Mouse (Mus musculus) liver, embryonic 14.5 days (tissue): Measurements from ENCODE around the gene Mrpl34.

ENCODE experiments used
- CTCF ChIP-seq: IDR thresholded peaks from 2 replicates; pipeline ENCODE4 v1.5.1; 2016; ENCODE audit warnings: antibody characterized with exemption, low read depth, control low read depth
- EP300 ChIP-seq: IDR thresholded peaks from 2 replicates; pipeline ENCODE4 v1.6.1; 2016; ENCODE audit warnings: antibody characterized with exemption, low read depth

GRCm38 (mm10) chr8:71498816-71499690, 34.3 kb downstream of the Mrpl34 start:
- TF ChIP-seq EP300 (no peak), CTCF (no peak)
